Mouse (Mus musculus): ENCODE results near the gene Vwa5b1. TPM values are rescaled to one million over a fixed set of nuclear protein-coding genes. Genes with fewer than 3 reads are reported as not detected.
A peak's percentile ranks its signal among the peaks of the same experiment; 100 is the strongest.

The Vwa5b1 gene
- polyA plus RNA-seq, 1 experiment from 2014 or later: 0.11 TPM

- Histone ChIP-seq H3K4me3 (ENCODE audit: low read length) (no peak overlapping the region), H3K9ac (ENCODE audit: low read depth, low read length) (no peak overlapping the region), H3K4me2 (replicated peaks; ENCODE audit: low read depth, low read length) (no peak overlapping the region), H3K9me3 (ENCODE audit: control insufficient read depth, low read length) (no peaks in the 10 kb centered on the region), H3K36me3 (ENCODE audit: control insufficient read depth, insufficient read depth, low read length) (no peaks in the 10 kb centered on the region), H3K27me3 (ENCODE audit: control insufficient read depth, insufficient read depth, low read length) (no peaks in the 10 kb centered on the region), H3K4me1 (ENCODE audit: control insufficient read depth, insufficient read depth, low read length) (no peaks in the 10 kb centered on the region), H3K27ac (ENCODE audit: low read depth, low read length) (no peak overlapping the region)
- 85% methylated on average over 2 of the region's 2 CpGs for WGBS
- ATAC-seq (ENCODE audit: low FRiP score, low TSS enrichment): no peak
Observed at GRCm38 (mm10) chr4:138531761-138532160, 103.9 kb downstream of the Vwa5b1 start.

- 94% methylated on average over 6 of the region's 6 CpGs for WGBS
- H3K27me3 ChIP-seq (ENCODE audit: control insufficient read depth, insufficient read depth, low read length): no peaks in the 10 kb centered on the region
- H3K9me3 ChIP-seq (ENCODE audit: control insufficient read depth, low read length): no peaks in the 10 kb centered on the region
- ATAC-seq (ENCODE audit: low FRiP score, low TSS enrichment): no peak
- H3K4me3 ChIP-seq (ENCODE audit: low read length): no peak overlapping the region
- no peaks in the 10 kb centered on the region for H3K4me1 ChIP-seq (ENCODE audit: control insufficient read depth, insufficient read depth, low read length)
- no peak overlapping the region for H3K4me2 ChIP-seq (replicated peaks; ENCODE audit: low read depth, low read length)
- H3K36me3 ChIP-seq (ENCODE audit: control insufficient read depth, insufficient read depth, low read length): no peaks in the 10 kb centered on the region
- no peak overlapping the region for H3K9ac ChIP-seq (ENCODE audit: low read depth, low read length)
- H3K27ac ChIP-seq (ENCODE audit: low read depth, low read length): no peak overlapping the region
Observed at GRCm38 (mm10) chr4:138530011-138530410, 105.7 kb downstream of the Vwa5b1 start.

- no peak overlapping the region for H3K4me2 ChIP-seq (replicated peaks; ENCODE audit: low read depth, low read length)
- H3K4me3 ChIP-seq (ENCODE audit: low read length): no peak overlapping the region
- H3K27me3 ChIP-seq (ENCODE audit: control insufficient read depth, insufficient read depth, low read length): no peaks in the 10 kb centered on the region
- no peaks in the 10 kb centered on the region for H3K9me3 ChIP-seq (ENCODE audit: control insufficient read depth, low read length)
- no peaks in the 10 kb centered on the region for H3K4me1 ChIP-seq (ENCODE audit: control insufficient read depth, insufficient read depth, low read length)
- 84% methylated on average over 4 of the region's 4 CpGs for WGBS
- ATAC-seq (ENCODE audit: low FRiP score, low TSS enrichment): no peak
- no peak overlapping the region for H3K9ac ChIP-seq (ENCODE audit: low read depth, low read length)
- H3K27ac ChIP-seq (ENCODE audit: low read depth, low read length): no peak overlapping the region
- no peaks in the 10 kb centered on the region for H3K36me3 ChIP-seq (ENCODE audit: control insufficient read depth, insufficient read depth, low read length)
Observed at GRCm38 (mm10) chr4:138525684-138526083, 110.0 kb downstream of the Vwa5b1 start.

- Histone ChIP-seq H3K4me2 (replicated peaks; ENCODE audit: low read depth, low read length) (no peak overlapping the region), H3K27me3 (ENCODE audit: control insufficient read depth, insufficient read depth, low read length) (no peaks in the 10 kb centered on the region), H3K36me3 (ENCODE audit: control insufficient read depth, insufficient read depth, low read length) (no peaks in the 10 kb centered on the region), H3K9ac (ENCODE audit: low read depth, low read length) (no peak overlapping the region), H3K27ac (ENCODE audit: low read depth, low read length) (no peak overlapping the region), H3K4me1 (ENCODE audit: control insufficient read depth, insufficient read depth, low read length) (no peaks in the 10 kb centered on the region), H3K4me3 (ENCODE audit: low read length) (no peak overlapping the region), H3K9me3 (ENCODE audit: control insufficient read depth, low read length) (no peaks in the 10 kb centered on the region)
- 81% methylated on average over 9 of the region's 9 CpGs for WGBS
- ATAC-seq (ENCODE audit: low FRiP score, low TSS enrichment): no peak
Observed at GRCm38 (mm10) chr4:138524769-138525168, 110.9 kb downstream of the Vwa5b1 start.

DNA sequence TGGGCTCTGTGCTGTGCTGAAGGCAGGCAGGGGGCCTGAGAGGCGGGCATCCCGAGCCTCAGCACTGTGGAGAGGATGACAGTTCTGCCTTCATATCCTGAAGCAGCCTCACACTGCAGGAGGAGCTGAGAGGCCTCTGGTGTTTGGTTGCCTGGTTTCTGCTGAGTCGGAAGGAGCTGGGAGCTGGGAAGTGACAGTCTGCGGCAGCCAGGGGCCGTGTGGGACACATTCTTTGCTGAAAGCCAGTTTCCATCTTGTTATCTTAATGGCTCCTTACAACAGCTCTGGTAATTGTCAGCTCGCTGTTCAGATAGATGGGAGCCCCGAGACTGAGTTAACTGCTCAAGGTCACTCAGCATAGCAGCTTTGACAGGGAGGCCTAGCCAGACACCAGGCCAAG lies 111.9 kb downstream of the Vwa5b1 start:
- no peak overlapping the region for H3K4me2 ChIP-seq (replicated peaks; ENCODE audit: low read depth, low read length)
- no peaks in the 10 kb centered on the region for H3K4me1 ChIP-seq (ENCODE audit: control insufficient read depth, insufficient read depth, low read length)
- no peak for ATAC-seq (ENCODE audit: low FRiP score, low TSS enrichment)
- no peak overlapping the region for H3K27ac ChIP-seq (ENCODE audit: low read depth, low read length)
- no peaks in the 10 kb centered on the region for H3K27me3 ChIP-seq (ENCODE audit: control insufficient read depth, insufficient read depth, low read length)
- no peaks in the 10 kb centered on the region for H3K9me3 ChIP-seq (ENCODE audit: control insufficient read depth, low read length)
- WGBS: 31% methylated on average over 7 of the region's 7 CpGs
- H3K9ac ChIP-seq (ENCODE audit: low read depth, low read length): no peak overlapping the region
- H3K4me3 ChIP-seq (ENCODE audit: low read length): no peak overlapping the region
- H3K36me3 ChIP-seq (ENCODE audit: control insufficient read depth, insufficient read depth, low read length): no peaks in the 10 kb centered on the region

- Histone ChIP-seq H3K27me3 (ENCODE audit: control insufficient read depth, insufficient read depth, low read length) (no peaks in the 10 kb centered on the region), H3K4me2 (replicated peaks; ENCODE audit: low read depth, low read length) (no peak overlapping the region), H3K9ac (ENCODE audit: low read depth, low read length) (no peak overlapping the region), H3K4me3 (ENCODE audit: low read length) (no peak overlapping the region), H3K9me3 (ENCODE audit: control insufficient read depth, low read length) (no peaks in the 10 kb centered on the region), H3K36me3 (ENCODE audit: control insufficient read depth, insufficient read depth, low read length) (no peaks in the 10 kb centered on the region), H3K4me1 (ENCODE audit: control insufficient read depth, insufficient read depth, low read length) (no peaks in the 10 kb centered on the region), H3K27ac (ENCODE audit: low read depth, low read length) (no peak overlapping the region)
- 0 out of 2 replicates have a peak, but pooled peaks have one; percentile 12 for ATAC-seq (ENCODE audit: low FRiP score, low TSS enrichment)
- WGBS: 19% methylated on average over 7 of the region's 7 CpGs
Observed at GRCm38 (mm10) chr4:138522296-138522695, 113.4 kb downstream of the Vwa5b1 start.

- no peak overlapping the region for H3K4me3 ChIP-seq (ENCODE audit: low read length)
- ATAC-seq (ENCODE audit: low FRiP score, low TSS enrichment): no peak
- no peaks in the 10 kb centered on the region for H3K36me3 ChIP-seq (ENCODE audit: control insufficient read depth, insufficient read depth, low read length)
- no peak overlapping the region for H3K9ac ChIP-seq (ENCODE audit: low read depth, low read length)
- H3K4me2 ChIP-seq (replicated peaks; ENCODE audit: low read depth, low read length): no peak overlapping the region
- H3K4me1 ChIP-seq (ENCODE audit: control insufficient read depth, insufficient read depth, low read length): 0 out of 2 replicates have a peak, but pooled peaks cover 3% of the 10 kb centered on the region
- H3K27ac ChIP-seq (ENCODE audit: low read depth, low read length): no peak overlapping the region
- H3K9me3 ChIP-seq (ENCODE audit: control insufficient read depth, low read length): no peaks in the 10 kb centered on the region
- WGBS: 42% methylated on average over 9 of the region's 9 CpGs
- no peaks in the 10 kb centered on the region for H3K27me3 ChIP-seq (ENCODE audit: control insufficient read depth, insufficient read depth, low read length)
Observed at GRCm38 (mm10) chr4:138517153-138517789, 118.4 kb downstream of the Vwa5b1 start.

DNA sequence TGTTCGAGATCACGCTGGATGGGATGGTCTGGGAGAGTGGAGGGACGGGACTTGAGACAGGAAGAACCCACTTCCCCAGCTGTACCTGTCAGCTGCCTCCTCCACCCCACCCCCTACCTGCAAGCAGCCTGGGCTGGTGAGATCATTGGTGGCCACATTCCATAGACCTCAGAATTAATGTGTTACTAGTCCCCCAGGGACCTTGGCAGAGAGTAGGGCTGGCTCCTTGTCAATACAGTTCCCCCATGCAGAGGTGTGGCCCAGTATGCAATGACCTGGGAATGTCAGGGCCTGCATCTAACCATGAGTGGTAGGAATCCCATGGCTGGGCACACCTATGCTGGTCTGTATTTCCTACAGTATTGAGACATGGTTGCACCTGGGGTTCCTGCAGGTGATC lies 119.2 kb downstream of the Vwa5b1 start:
- Histone ChIP-seq H3K9ac (ENCODE audit: low read depth, low read length) (no peak overlapping the region), H3K9me3 (ENCODE audit: control insufficient read depth, low read length) (no peaks in the 10 kb centered on the region), H3K36me3 (ENCODE audit: control insufficient read depth, insufficient read depth, low read length) (no peaks in the 10 kb centered on the region), H3K27me3 (ENCODE audit: control insufficient read depth, insufficient read depth, low read length) (no peaks in the 10 kb centered on the region), H3K4me3 (ENCODE audit: low read length) (no peak overlapping the region), H3K4me1 (ENCODE audit: control insufficient read depth, insufficient read depth, low read length) (0 out of 2 replicates have a peak, but pooled peaks cover 3% of the 10 kb centered on the region), H3K27ac (ENCODE audit: low read depth, low read length) (no peak overlapping the region), H3K4me2 (replicated peaks; ENCODE audit: low read depth, low read length) (no peak overlapping the region)
- 65% methylated on average over 3 of the region's 3 CpGs for WGBS
- peak; percentile 39; the same call in 1 of the 2 replicates for ATAC-seq (ENCODE audit: low FRiP score, low TSS enrichment)

Measured in kidney, embryonic 14.5 days (tissue).